Mouse (Mus musculus) neural tube, embryonic 13.5 days (tissue): ENCODE data around the gene Tmod1. TPM values are rescaled to one million over a fixed set of nuclear protein-coding genes. Genes with fewer than 3 reads are reported as not detected.

Experiments used
- ATAC-seq: fragments of 200-750 bp; cut with Nextera tagmentation; 2 replicates; pipeline ENCODE4 v1.8.0; 2017; ENCODE audit warnings: low read depth, mild to moderate bottlenecking, moderate TSS enrichment, moderate library complexity
- H3K27ac ChIP-seq: fragments of 300-500 bp; sonication (generic); replicated peaks from 2 replicates; pipeline ENCODE4 v1.5.1; 2015; ENCODE audit warnings: moderate library complexity, mild to moderate bottlenecking, inconsistent platforms
- H3K27me3 ChIP-seq: fragments of 300-500 bp; sonication (generic); 2 replicates; pipeline ENCODE4 v1.6.1; 2015; ENCODE audit warnings: mild to moderate bottlenecking, inconsistent platforms
- H3K36me3 ChIP-seq: fragments of 300-500 bp; sonication (generic); 2 replicates; pipeline ENCODE4 v1.6.1; 2015; ENCODE audit warnings: mild to moderate bottlenecking, inconsistent platforms
- H3K4me1 ChIP-seq: fragments of 300-500 bp; sonication (generic); replicated peaks from 2 replicates; pipeline ENCODE4 v1.6.1; 2015; ENCODE audit warnings: inconsistent platforms
- H3K4me2 ChIP-seq: fragments of 300-500 bp; sonication (generic); 2 replicates; pipeline ENCODE4 v1.6.1; 2015; ENCODE audit warnings: inconsistent platforms, mild to moderate bottlenecking, moderate library complexity
- H3K4me3 ChIP-seq: fragments of 300-500 bp; sonication (generic); 2 replicates; pipeline ENCODE4 v1.5.1; 2015; ENCODE audit warnings: mild to moderate bottlenecking, inconsistent platforms
- H3K9ac ChIP-seq: fragments of 300-500 bp; sonication (generic); 2 replicates; pipeline ENCODE4 v1.6.1; 2015; ENCODE audit warnings: moderate library complexity, mild to moderate bottlenecking, inconsistent platforms
- H3K9me3 ChIP-seq: fragments of 300-500 bp; sonication (generic); 2 replicates; pipeline ENCODE4 v1.6.1; 2016; ENCODE audit warnings: inconsistent platforms
- WGBS: fragments of 180-500 bp; shearing (Covaris S2); methylation state at CpG from one replicate; pipeline ENCODE4 v1.1.7; 2015; 5-methylcytosine and 5-hydroxymethylcytosine counted together
- polyA plus RNA-seq: library from polyadenylated mRNA; unstranded; fragments of >200 nt; fragmentation: Nextera tagmentation; extraction: Ambion mirVana; gene quantifications from 2 replicates; pipeline ENCODE4 v1.2.1, GENCODE M21; 2015

The Tmod1 gene
- polyA plus RNA-seq, 1 experiment from 2014 or later = 3.8 TPM

GRCm38 (mm10) chr4:46033197-46033596, 5.5 kb upstream of the Tmod1 start:
- no peak for ATAC-seq
- Histone ChIP-seq H3K27ac (no peak overlapping the region), H3K36me3 (no peaks in the 10 kb centered on the region), H3K4me2 (no peak overlapping the region), H3K9me3 (no peaks in the 10 kb centered on the region), H3K4me3 (no peak overlapping the region), H3K9ac (no peak overlapping the region), H3K27me3 (peaks cover 21% of the 10 kb centered on the region), H3K4me1 (peaks cover 8% of the 10 kb centered on the region)
- WGBS = 81% methylated on average over 2 of the region's 2 CpGs

GRCm38 (mm10) chr4:46038591-46038891, 194 bp upstream of the Tmod1 start:
- peak overlapping the region; percentile 99 for H3K4me2 ChIP-seq
- H3K4me3 ChIP-seq = peak overlapping the region; percentile 59
- no peaks in the 10 kb centered on the region for H3K36me3 ChIP-seq
- H3K9me3 ChIP-seq = no peaks in the 10 kb centered on the region
- no peak for ATAC-seq
- H3K27ac ChIP-seq = no peak overlapping the region
- peaks cover 61% of the 10 kb centered on the region for H3K27me3 ChIP-seq
- peak overlapping the region; percentile 76 for H3K9ac ChIP-seq
- H3K4me1 ChIP-seq = peaks cover 25% of the 10 kb centered on the region
- 13% methylated on average over 12 of the region's 12 CpGs for WGBS

- peak overlapping the region; percentile 99 for H3K4me2 ChIP-seq
- no peaks in the 10 kb centered on the region for H3K9me3 ChIP-seq
- H3K9ac ChIP-seq = no peak overlapping the region
- peaks cover 61% of the 10 kb centered on the region for H3K27me3 ChIP-seq
- peaks cover 25% of the 10 kb centered on the region for H3K4me1 ChIP-seq
- no peaks in the 10 kb centered on the region for H3K36me3 ChIP-seq
- no peak for ATAC-seq
- H3K27ac ChIP-seq = no peak overlapping the region
- peak overlapping the region; percentile 59 for H3K4me3 ChIP-seq
- 12% methylated on average over 6 of the region's 6 CpGs for WGBS
Measured at GRCm38 (mm10) chr4:46039899-46040298, 1.2 kb downstream of the Tmod1 start.

- 25% methylated on average over 9 of the region's 9 CpGs for WGBS
- H3K4me2 ChIP-seq = 0 out of 2 replicates have a peak overlapping the region, but pooled peaks have one; percentile 99
- no peak overlapping the region for H3K9ac ChIP-seq
- no peak overlapping the region for H3K27ac ChIP-seq
- peaks cover 25% of the 10 kb centered on the region for H3K4me1 ChIP-seq
- no peak overlapping the region for H3K4me3 ChIP-seq
- no peaks in the 10 kb centered on the region for H3K36me3 ChIP-seq
- H3K27me3 ChIP-seq = peaks cover 58% of the 10 kb centered on the region
- no peaks in the 10 kb centered on the region for H3K9me3 ChIP-seq
- no peak for ATAC-seq
Measured at GRCm38 (mm10) chr4:46040594-46041192, 2.0 kb downstream of the Tmod1 start.

- 22% methylated on average over 7 of the region's 7 CpGs for WGBS
- ATAC-seq = no peak
- H3K9ac ChIP-seq = no peak overlapping the region
Measured at GRCm38 (mm10) chr4:46041761-46042504, 3.2 kb downstream of the Tmod1 start.

GRCm38 (mm10) chr4:46042505-46042850, 3.7 kb downstream of the Tmod1 start:
- Histone ChIP-seq H3K27ac (no peak overlapping the region), H3K4me3 (no peak overlapping the region), H3K27me3 (peaks cover 48% of the 10 kb centered on the region), H3K4me1 (peaks cover 25% of the 10 kb centered on the region), H3K9ac (no peak overlapping the region), H3K4me2 (no peak overlapping the region), H3K36me3 (no peaks in the 10 kb centered on the region), H3K9me3 (no peaks in the 10 kb centered on the region)
- 36% methylated on average over 5 of the region's 5 CpGs for WGBS
- no peak for ATAC-seq

More at GRCm38 (mm10) chr4:46041761-46042504, 3.2 kb downstream of the Tmod1 start:
- H3K36me3 ChIP-seq = no peaks in the 10 kb centered on the region
- H3K4me1 ChIP-seq = peaks cover 25% of the 10 kb centered on the region
- H3K27me3 ChIP-seq = peaks cover 53% of the 10 kb centered on the region
- no peak overlapping the region for H3K4me3 ChIP-seq
- H3K27ac ChIP-seq = no peak overlapping the region
- H3K4me2 ChIP-seq = no peak overlapping the region
- H3K9me3 ChIP-seq = no peaks in the 10 kb centered on the region

- H3K4me2 ChIP-seq = no peak overlapping the region
- H3K4me1 ChIP-seq = peaks cover 25% of the 10 kb centered on the region
- ATAC-seq = no peak
- H3K36me3 ChIP-seq = no peaks in the 10 kb centered on the region
- no peak overlapping the region for H3K9ac ChIP-seq
- peaks cover 39% of the 10 kb centered on the region for H3K27me3 ChIP-seq
- no peak overlapping the region for H3K27ac ChIP-seq
- H3K9me3 ChIP-seq = no peaks in the 10 kb centered on the region
- WGBS = 79% methylated on average over 8 of the region's 8 CpGs
- H3K4me3 ChIP-seq = no peak overlapping the region
Measured at GRCm38 (mm10) chr4:46043361-46043760, 4.6 kb downstream of the Tmod1 start.

GRCm38 (mm10) chr4:46047971-46048370, 9.2 kb downstream of the Tmod1 start:
- H3K4me3 ChIP-seq = no peak overlapping the region
- no peak overlapping the region for H3K27ac ChIP-seq
- H3K27me3 ChIP-seq = 0 out of 2 replicates have a peak, but pooled peaks cover 2% of the 10 kb centered on the region
- H3K9ac ChIP-seq = no peak overlapping the region
- ATAC-seq = no peak
- H3K4me2 ChIP-seq = no peak overlapping the region
- no peaks in the 10 kb centered on the region for H3K9me3 ChIP-seq
- WGBS = 73% methylated on average over 4 of the region's 4 CpGs
- no peaks in the 10 kb centered on the region for H3K4me1 ChIP-seq
- no peaks in the 10 kb centered on the region for H3K36me3 ChIP-seq

- ATAC-seq = no peak
- 91% methylated on average over 7 of the region's 7 CpGs for whole genome bisulfite sequencing
- H3K4me1 ChIP-seq = no peaks in the 10 kb centered on the region
- H3K27me3 ChIP-seq = no peaks in the 10 kb centered on the region
- no peak overlapping the region for H3K4me3 ChIP-seq
- no peaks in the 10 kb centered on the region for H3K36me3 ChIP-seq
- no peak overlapping the region for H3K4me2 ChIP-seq
- no peak overlapping the region for H3K27ac ChIP-seq
- no peak overlapping the region for H3K9ac ChIP-seq
- no peaks in the 10 kb centered on the region for H3K9me3 ChIP-seq
Measured at GRCm38 (mm10) chr4:46048418-46048817, 9.7 kb downstream of the Tmod1 start.

GRCm38 (mm10) chr4:46053323-46054107, 14.8 kb downstream of the Tmod1 start:
- ATAC-seq = no peak
- no peak overlapping the region for H3K4me2 ChIP-seq
- no peaks in the 10 kb centered on the region for H3K36me3 ChIP-seq
- H3K4me1 ChIP-seq = no peaks in the 10 kb centered on the region
- no peak overlapping the region for H3K27ac ChIP-seq
- H3K9me3 ChIP-seq = peaks cover 7% of the 10 kb centered on the region
- 88% methylated on average over 9 of the region's 9 CpGs for WGBS
- H3K4me3 ChIP-seq = no peak overlapping the region
- no peak overlapping the region for H3K9ac ChIP-seq
- no peaks in the 10 kb centered on the region for H3K27me3 ChIP-seq

- no peaks in the 10 kb centered on the region for H3K4me1 ChIP-seq
- WGBS = 90% methylated on average over 5 of the region's 5 CpGs
- no peaks in the 10 kb centered on the region for H3K36me3 ChIP-seq
- H3K27ac ChIP-seq = no peak overlapping the region
- ATAC-seq = no peak
- no peak overlapping the region for H3K4me2 ChIP-seq
- H3K9me3 ChIP-seq = peaks cover 7% of the 10 kb centered on the region
- no peak overlapping the region for H3K9ac ChIP-seq
- no peaks in the 10 kb centered on the region for H3K27me3 ChIP-seq
- no peak overlapping the region for H3K4me3 ChIP-seq
Measured at GRCm38 (mm10) chr4:46056163-46056562, 17.4 kb downstream of the Tmod1 start.

- Histone ChIP-seq H3K27me3 (no peaks in the 10 kb centered on the region), H3K27ac (no peak overlapping the region), H3K4me3 (no peak overlapping the region), H3K4me1 (0 out of 2 replicates have a peak, but pooled peaks cover 4% of the 10 kb centered on the region), H3K9me3 (peaks cover 7% of the 10 kb centered on the region), H3K36me3 (no peaks in the 10 kb centered on the region), H3K9ac (no peak overlapping the region), H3K4me2 (no peak overlapping the region)
- ATAC-seq = no peak
- 81% methylated on average over 12 of the region's 12 CpGs for WGBS
Measured at GRCm38 (mm10) chr4:46061259-46061962, 22.7 kb downstream of the Tmod1 start.
